Mouse (Mus musculus) cerebellum, adult 2 months (tissue): Measurements from ENCODE around the gene Rnf111. TPM values are rescaled to one million over a fixed set of nuclear protein-coding genes. Genes with fewer than 3 reads are reported as not detected.
A peak's percentile ranks its signal among the peaks of the same experiment; 100 is the strongest.

ENCODE experiments used
- DNase-seq, 2 experiments: peaks; one replicate each; pipeline ENCODE4 v3.0.0; 2021
- H3K27ac ChIP-seq: fragments of 200-500 bp; 2 replicates; pipeline ENCODE4 v1.5.1; 2012; ENCODE audit warnings: low read length, control low read depth, inconsistent platforms; ENCODE audit not compliant: insufficient read depth
- H3K27me3 ChIP-seq: fragments of 200-500 bp; 2 replicates; pipeline ENCODE4 v1.6.1; 2012; ENCODE audit warnings: inconsistent platforms, mild to moderate bottlenecking, low read length, moderate library complexity; ENCODE audit not compliant: control insufficient read depth, insufficient read depth
- H3K4me1 ChIP-seq: fragments of 200-500 bp; 2 replicates; pipeline ENCODE4 v1.6.1; 2011; ENCODE audit warnings: low read length; ENCODE audit not compliant: control insufficient read depth, insufficient read depth
- H3K4me3 ChIP-seq: fragments of 200-500 bp; replicated peaks from 2 replicates; pipeline ENCODE3; 2011; ENCODE audit warnings: mild to moderate bottlenecking, low read depth, low read length, control low read depth; ENCODE audit not compliant: insufficient read depth
- CTCF ChIP-seq: fragments of 200-500 bp; IDR thresholded peaks from 2 replicates; pipeline ENCODE4 v1.5.1; 2011; ENCODE audit warnings: low read depth, mild to moderate bottlenecking, control low read depth, low read length, moderate library complexity, borderline replicate concordance; ENCODE audit not compliant: insufficient read depth
- POLR2A ChIP-seq: fragments of 200-500 bp; IDR thresholded peaks from 2 replicates; pipeline ENCODE4 v1.6.1; 2011; ENCODE audit warnings: low read length, control low read depth, borderline replicate concordance; ENCODE audit not compliant: insufficient read depth
- WGBS: fragments of 180-500 bp; shearing (Covaris S2); methylation state at CpG from one replicate; pipeline ENCODE4 v1.1.7; 2018; 5-methylcytosine and 5-hydroxymethylcytosine counted together
- polyA plus RNA-seq: library from polyadenylated mRNA; depleted of rRNA; stranded (reverse); fragments of >200 nt; gene quantifications from 2 replicates; pipeline ENCODE4 v1.2.3, GENCODE M21; 2012

Rnf111 gene
- polyA plus RNA-seq, 1 experiment: 30.1 TPM

GRCm38 (mm10) chr9:70408791-70409190, 94.7 kb downstream of the Rnf111 start:
- WGBS: 88% methylated on average over 3 of the region's 3 CpGs
- Histone ChIP-seq H3K4me3 (no peak overlapping the region), H3K27ac (no peak overlapping the region), H3K4me1 (no peaks in the 10 kb centered on the region), H3K27me3 (no peaks in the 10 kb centered on the region)
- no peak for TF ChIP-seq POLR2A
- peak; percentile 37; the same call in 1 of the 2 replicates for TF ChIP-seq CTCF
- DNase-seq: no peak

GRCm38 (mm10) chr9:70406596-70406995, 96.9 kb downstream of the Rnf111 start:
- no peak for DNase-seq
- 83% methylated on average over 3 of the region's 3 CpGs for WGBS
- TF ChIP-seq CTCF: no peak
- TF ChIP-seq POLR2A: no peak
- H3K27ac ChIP-seq: no peak overlapping the region
- H3K4me3 ChIP-seq: no peak overlapping the region
- H3K27me3 ChIP-seq: no peaks in the 10 kb centered on the region
- no peaks in the 10 kb centered on the region for H3K4me1 ChIP-seq

GRCm38 (mm10) chr9:70401937-70402539, 101.5 kb downstream of the Rnf111 start:
- no peak for DNase-seq
- no peak overlapping the region for H3K4me3 ChIP-seq
- WGBS: 93% methylated on average over 8 of the region's 8 CpGs
- no peak for TF ChIP-seq POLR2A
- no peak for TF ChIP-seq CTCF
- H3K4me1 ChIP-seq: no peaks in the 10 kb centered on the region
- no peaks in the 10 kb centered on the region for H3K27me3 ChIP-seq
- H3K27ac ChIP-seq: no peak overlapping the region

- H3K4me3 ChIP-seq: no peak overlapping the region
- DNase-seq: no peak
- TF ChIP-seq CTCF (no peak), POLR2A (no peak)
- WGBS: 89% methylated on average over 2 of the region's 2 CpGs
- no peak overlapping the region for H3K27ac ChIP-seq
- H3K27me3 ChIP-seq: no peaks in the 10 kb centered on the region
- H3K4me1 ChIP-seq: no peaks in the 10 kb centered on the region
These were observed 107.4 kb downstream of the Rnf111 start for GRCm38 (mm10) chr9:70396083-70396482.

- TF ChIP-seq CTCF: no peak
- no peak for TF ChIP-seq POLR2A
- WGBS: 82% methylated on average over 12 of the region's 12 CpGs
- Histone ChIP-seq H3K27ac (no peak overlapping the region), H3K4me3 (no peak overlapping the region), H3K4me1 (no peaks in the 10 kb centered on the region), H3K27me3 (no peaks in the 10 kb centered on the region)
- DNase-seq: no peak
These were observed 107.9 kb downstream of the Rnf111 start for GRCm38 (mm10) chr9:70395617-70396016.

- TF ChIP-seq POLR2A (no peak), CTCF (peak; percentile 54)
- WGBS: 7% methylated on average over 6 of the region's 6 CpGs
- H3K4me1 ChIP-seq: no peaks in the 10 kb centered on the region
- H3K27ac ChIP-seq: no peak overlapping the region
- no peak overlapping the region for H3K4me3 ChIP-seq
- H3K27me3 ChIP-seq: no peaks in the 10 kb centered on the region
- peak; percentile 15 to 35 for DNase-seq
These were observed 111.0 kb downstream of the Rnf111 start for GRCm38 (mm10) chr9:70392563-70392907.

GRCm38 (mm10) chr9:70391660-70392562, 111.6 kb downstream of the Rnf111 start:
- no peak overlapping the region for H3K27ac ChIP-seq
- no peak for TF ChIP-seq CTCF
- no peak for TF ChIP-seq POLR2A
- DNase-seq: no peak
- no peaks in the 10 kb centered on the region for H3K4me1 ChIP-seq
- WGBS: 62% methylated on average over 12 of the region's 12 CpGs
- H3K4me3 ChIP-seq: no peak overlapping the region
- no peaks in the 10 kb centered on the region for H3K27me3 ChIP-seq

GRCm38 (mm10) chr9:70391042-70391441, 112.5 kb downstream of the Rnf111 start:
- no peak for TF ChIP-seq POLR2A
- no peak for TF ChIP-seq CTCF
- no peak overlapping the region for H3K27ac ChIP-seq
- no peak for DNase-seq
- H3K4me1 ChIP-seq: no peaks in the 10 kb centered on the region
- H3K27me3 ChIP-seq: no peaks in the 10 kb centered on the region
- 92% methylated on average over 5 of the region's 5 CpGs for WGBS
- no peak overlapping the region for H3K4me3 ChIP-seq
